Mouse (Mus musculus): ENCODE measurements around the gene Ttll1. TPM values are rescaled to one million over a fixed set of nuclear protein-coding genes. Genes with fewer than 3 reads are reported as not detected.

The Ttll1 gene
- total and polyA plus RNA-seq, 3 experiments, result 2.5 to 9.9 (median 4.9) TPM

DNA sequence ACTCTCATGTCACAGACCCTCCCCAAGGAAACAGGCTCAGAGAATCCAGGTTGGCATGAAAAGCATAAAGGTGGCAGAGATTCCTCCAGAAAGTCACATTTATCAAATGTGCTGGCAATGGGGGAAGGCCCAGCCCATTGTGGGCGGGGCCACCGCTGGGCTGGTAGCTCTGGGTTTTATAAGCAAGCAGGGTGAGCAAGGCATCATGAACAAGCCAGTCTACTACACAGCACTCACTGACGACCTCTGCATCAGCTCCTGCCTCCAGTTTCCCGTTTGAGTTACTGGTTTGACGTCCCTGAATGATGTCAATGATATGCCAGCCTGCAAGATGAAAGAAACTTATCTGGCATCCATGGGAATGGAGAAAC lies 36.2 kb downstream of the Ttll1 start:
- TF ChIP-seq TBP (conservative IDR thresholded peaks at IDR 0.05; ENCODE audit: low read depth, low read length) (0 out of 2 replicates have a peak, but pooled peaks have one; percentile 41), HCFC1 (IDR thresholded peaks at IDR 0.05; ENCODE audit: low read depth, low read length) (no peak), ZC3H11A (IDR thresholded peaks at IDR 0.05; ENCODE audit: low read depth, low read length) (no peak), UBTF (IDR thresholded peaks at IDR 0.05; ENCODE audit: low read depth, low read length) (no peak)
- peak; percentile 53 for DNase-seq (ENCODE audit: extremely low read depth)

DNA sequence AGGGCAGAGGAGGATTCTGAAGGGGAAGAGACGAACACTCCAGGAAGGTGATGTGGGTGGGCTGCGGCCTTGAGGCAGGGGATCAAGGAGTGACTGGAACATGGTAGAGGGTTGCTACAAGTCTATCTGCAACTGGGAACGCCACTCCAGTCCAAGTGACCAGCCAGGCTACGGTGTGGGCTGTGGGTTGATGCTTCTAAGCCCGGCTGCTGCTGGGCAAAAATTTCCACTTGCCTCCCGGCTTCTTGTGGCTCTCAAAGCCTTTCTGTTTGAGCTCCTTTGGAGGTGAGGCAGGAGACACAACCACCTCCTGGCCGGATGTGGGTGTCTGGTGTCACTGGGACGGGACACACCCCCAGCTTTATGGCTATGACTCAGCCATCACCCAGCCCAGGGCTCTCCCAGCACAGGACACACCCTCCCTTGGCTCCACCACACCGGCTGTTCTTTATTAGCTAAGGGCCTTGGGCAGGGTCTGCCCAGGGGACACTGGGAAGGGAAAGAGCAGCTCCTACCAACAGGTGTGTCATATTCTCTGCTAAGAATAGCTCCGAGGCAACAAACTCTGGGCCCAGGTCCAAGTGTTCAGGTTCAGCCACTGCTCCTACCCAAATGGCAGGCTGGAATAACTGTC lies 36.7 kb downstream of the Ttll1 start:
- no peaks in the 10 kb centered on the region for H3K9me3 ChIP-seq (replicated peaks; ENCODE audit: low read length)
- H3K9ac ChIP-seq (ENCODE audit: insufficient read depth, low read depth), result no peak overlapping the region
- H3K36me3 ChIP-seq (replicated peaks in 1 of 2; ENCODE audit: control insufficient read depth in 1 of 2, insufficient read depth in 1 of 2, low read length in 1 of 2), result no peaks in the 10 kb centered on the region
- peak; percentile 86 for DNase-seq (ENCODE audit: extremely low read depth)
- in situ Hi-C loops (cut with MboI; ENCODE audit: low pct_ligation_motif_present, low pct_unique_long_range_greater_than_20kb, low sequenced_read_pairs) (loop anchor here (10.0 kb wide), 1 partner anchor 79 kb away; no protein-coding TSS in a partner anchor), dilution Hi-C loops (cut with MboI; ENCODE audit: extremely low pct_ligation_motif_present, extremely low pct_unique_long_range_greater_than_20kb, low sequenced_read_pairs) (no loop called here)
- no peaks in the 10 kb centered on the region for H3K79me2 ChIP-seq (replicated peaks; ENCODE audit: control insufficient read depth, extremely low read depth, insufficient read depth, poor library complexity, severe bottlenecking)
- H3K27me3 ChIP-seq (replicated peaks), result no peaks in the 10 kb centered on the region
- H3K27ac ChIP-seq (ENCODE audit: insufficient read depth, low read depth), result no peak overlapping the region
- H3K4me3 ChIP-seq (replicated peaks in 1 of 3; ENCODE audit: low read depth in 2 of 3, low read length in 2 of 3, poor library complexity in 1 of 3), result peak overlapping the region in 2 of 3 experiments; percentile 1 to 3
- H3K4me1 ChIP-seq (ENCODE audit: control insufficient read depth in 1 of 2, insufficient read depth in 2 of 2), result peaks cover 9 to 40% of the 10 kb centered on the region in 2 experiments
- H3K4me2 ChIP-seq (ENCODE audit: insufficient read depth, low read depth, poor library complexity, severe bottlenecking), result peak overlapping the region; percentile 58
- TF ChIP-seq IRF4 (IDR thresholded peaks at IDR 0.05; ENCODE audit: low read depth, low read length), result peak; percentile 85
- TF ChIP-seq BHLHE40 (IDR thresholded peaks at IDR 0.05; ENCODE audit: low read depth, low read length), result peak; percentile 59
- peak; percentile 70 for TF ChIP-seq ETS1 (conservative IDR thresholded peaks at IDR 0.05; ENCODE audit: low read depth, low read length)
- no peak for TF ChIP-seq NRF1 (IDR thresholded peaks at IDR 0.05; ENCODE audit: low read depth, low read length)
- TF ChIP-seq ZC3H11A (IDR thresholded peaks at IDR 0.05; ENCODE audit: low read depth, low read length), result no peak
- no peak for TF ChIP-seq RCOR1 (conservative IDR thresholded peaks at IDR 0.05; ENCODE audit: low read depth, low read length)
- peak; percentile 64; the same call in 1 of the 2 replicates for TF ChIP-seq TCF12 (IDR thresholded peaks at IDR 0.05; ENCODE audit: low read depth, low read length)
- TF ChIP-seq POLR2A (IDR thresholded peaks at IDR 0.05; ENCODE audit: low read depth, low read length), result no peak
- no peak; the same call in 1 of the 2 replicates for TF ChIP-seq JUND (conservative IDR thresholded peaks at IDR 0.05; ENCODE audit: low read depth, low read length)
- TF ChIP-seq ELF1 (IDR thresholded peaks at IDR 0.05; ENCODE audit: low read depth, low read length), result 0 out of 2 replicates have a peak, but pooled peaks have one; percentile 23
- no peak for TF ChIP-seq USF2 (conservative IDR thresholded peaks at IDR 0.05; ENCODE audit: low read depth, low read length)
- TF ChIP-seq POLR2AphosphoS2 (IDR thresholded peaks at IDR 0.05; ENCODE audit: low read depth, low read length), result no peak
- no peak for TF ChIP-seq GABPA (IDR thresholded peaks at IDR 0.05; ENCODE audit: insufficient replicate concordance, low read depth, low read length)
- TF ChIP-seq PAX5 (IDR thresholded peaks at IDR 0.05; ENCODE audit: low read length), result no peak
- TF ChIP-seq ZNF384 (IDR thresholded peaks at IDR 0.05; ENCODE audit: low read depth, low read length), result no peak
- TF ChIP-seq MAFK (IDR thresholded peaks at IDR 0.05; ENCODE audit: insufficient replicate concordance, low read length), result no peak
- no peak for TF ChIP-seq CHD1 (IDR thresholded peaks at IDR 0.05; ENCODE audit: low read depth, low read length)
- no peak for TF ChIP-seq UBTF (IDR thresholded peaks at IDR 0.05; ENCODE audit: low read depth, low read length)
- TF ChIP-seq HCFC1 (IDR thresholded peaks at IDR 0.05; ENCODE audit: low read depth, low read length), result no peak
- TF ChIP-seq ZKSCAN1 (IDR thresholded peaks at IDR 0.05; ENCODE audit: borderline replicate concordance, low read depth, low read length), result no peak
- TF ChIP-seq E2F4 (IDR thresholded peaks at IDR 0.05; ENCODE audit: insufficient replicate concordance, low read depth, low read length), result no peak
- TF ChIP-seq SIN3A (IDR thresholded peaks at IDR 0.05; ENCODE audit: low read length), result peak; percentile 84
- no peak for TF ChIP-seq USF1 (IDR thresholded peaks at IDR 0.05; ENCODE audit: low read depth, low read length)
- no peak for TF ChIP-seq RAD21 (IDR thresholded peaks at IDR 0.05; ENCODE audit: low read depth, low read length)
- peak; percentile 65 for TF ChIP-seq EP300 (IDR thresholded peaks at IDR 0.05; ENCODE audit: low read length)
- TF ChIP-seq NELFE (IDR thresholded peaks at IDR 0.05; ENCODE audit: low read depth, low read length), result 0 out of 2 replicates have a peak, but pooled peaks have one; percentile 43
- no peak for TF ChIP-seq CTCF (conservative IDR thresholded peaks at IDR 0.05 in 1 of 2, IDR thresholded peaks at IDR 0.05 in 1 of 2; ENCODE audit: low read depth in 2 of 2, low read length in 2 of 2)
- TF ChIP-seq MAZ (IDR thresholded peaks at IDR 0.05; ENCODE audit: low read depth, low read length), result peak; percentile 66
- peak; percentile 48; the same call in 1 of the 2 replicates for TF ChIP-seq MEF2A (IDR thresholded peaks at IDR 0.05; ENCODE audit: borderline replicate concordance, low read depth, low read length)
- TF ChIP-seq MAX (IDR thresholded peaks at IDR 0.05; ENCODE audit: low read length), result 0 out of 2 replicates have a peak, but pooled peaks have one; percentile 31
- no peak for TF ChIP-seq SMC3 (IDR thresholded peaks at IDR 0.05; ENCODE audit: low read depth, low read length)

More for the DNA sequence above, 36.2 kb downstream of the Ttll1 start:
- Histone ChIP-seq H3K9ac (ENCODE audit: insufficient read depth, low read depth) (no peak overlapping the region), H3K27me3 (replicated peaks) (no peaks in the 10 kb centered on the region), H3K4me3 (replicated peaks in 1 of 3; ENCODE audit: low read depth in 2 of 3, low read length in 2 of 3, poor library complexity in 1 of 3) (no peak overlapping the region), H3K4me1 (ENCODE audit: control insufficient read depth in 1 of 2, insufficient read depth in 2 of 2) (peaks cover 9 to 41% of the 10 kb centered on the region in 2 experiments), H3K36me3 (replicated peaks in 1 of 2; ENCODE audit: control insufficient read depth in 1 of 2, insufficient read depth in 1 of 2, low read length in 1 of 2) (no peaks in the 10 kb centered on the region), H3K4me2 (ENCODE audit: insufficient read depth, low read depth, poor library complexity, severe bottlenecking) (peak overlapping the region; percentile 58), H3K79me2 (replicated peaks; ENCODE audit: control insufficient read depth, extremely low read depth, insufficient read depth, poor library complexity, severe bottlenecking) (no peaks in the 10 kb centered on the region), H3K9me3 (replicated peaks; ENCODE audit: low read length) (no peaks in the 10 kb centered on the region), H3K27ac (ENCODE audit: insufficient read depth, low read depth) (no peak overlapping the region)
- dilution Hi-C loops (cut with MboI; ENCODE audit: extremely low pct_ligation_motif_present, extremely low pct_unique_long_range_greater_than_20kb, low sequenced_read_pairs), result no loop called here
- in situ Hi-C loops (cut with MboI; ENCODE audit: low pct_ligation_motif_present, low pct_unique_long_range_greater_than_20kb, low sequenced_read_pairs), result loop anchor here (10.0 kb wide), 1 partner anchor 80 kb away; no protein-coding TSS in a partner anchor
